Mouse (Mus musculus) cerebellum, adult 2 months (tissue): ENCODE measurements at regions not wholly inside any gene's neighbourhood (a gene's known extent, or its start where the extent isn't known, plus 50 kb on each side); places are given as distances from the start of the nearest gene placed in this dataset.

ENCODE experiments used
- DNase-seq, 2 experiments: peaks; one replicate each; pipeline ENCODE4 v3.0.0; 2021
- H3K27ac ChIP-seq: fragments of 200-500 bp; 2 replicates; pipeline ENCODE4 v1.5.1; 2012; ENCODE audit warnings: low read length, control low read depth, inconsistent platforms; ENCODE audit not compliant: insufficient read depth
- H3K27me3 ChIP-seq: fragments of 200-500 bp; 2 replicates; pipeline ENCODE4 v1.6.1; 2012; ENCODE audit warnings: inconsistent platforms, mild to moderate bottlenecking, low read length, moderate library complexity; ENCODE audit not compliant: control insufficient read depth, insufficient read depth
- H3K4me1 ChIP-seq: fragments of 200-500 bp; 2 replicates; pipeline ENCODE4 v1.6.1; 2011; ENCODE audit warnings: low read length; ENCODE audit not compliant: control insufficient read depth, insufficient read depth
- H3K4me3 ChIP-seq: fragments of 200-500 bp; replicated peaks from 2 replicates; pipeline ENCODE3; 2011; ENCODE audit warnings: mild to moderate bottlenecking, low read depth, low read length, control low read depth; ENCODE audit not compliant: insufficient read depth
- CTCF ChIP-seq: fragments of 200-500 bp; IDR thresholded peaks from 2 replicates; pipeline ENCODE4 v1.5.1; 2011; ENCODE audit warnings: low read depth, mild to moderate bottlenecking, control low read depth, low read length, moderate library complexity, borderline replicate concordance; ENCODE audit not compliant: insufficient read depth
- POLR2A ChIP-seq: fragments of 200-500 bp; IDR thresholded peaks from 2 replicates; pipeline ENCODE4 v1.6.1; 2011; ENCODE audit warnings: low read length, control low read depth, borderline replicate concordance; ENCODE audit not compliant: insufficient read depth
- WGBS: fragments of 180-500 bp; shearing (Covaris S2); methylation state at CpG from one replicate; pipeline ENCODE4 v1.1.7; 2018; 5-methylcytosine and 5-hydroxymethylcytosine counted together

DNA sequence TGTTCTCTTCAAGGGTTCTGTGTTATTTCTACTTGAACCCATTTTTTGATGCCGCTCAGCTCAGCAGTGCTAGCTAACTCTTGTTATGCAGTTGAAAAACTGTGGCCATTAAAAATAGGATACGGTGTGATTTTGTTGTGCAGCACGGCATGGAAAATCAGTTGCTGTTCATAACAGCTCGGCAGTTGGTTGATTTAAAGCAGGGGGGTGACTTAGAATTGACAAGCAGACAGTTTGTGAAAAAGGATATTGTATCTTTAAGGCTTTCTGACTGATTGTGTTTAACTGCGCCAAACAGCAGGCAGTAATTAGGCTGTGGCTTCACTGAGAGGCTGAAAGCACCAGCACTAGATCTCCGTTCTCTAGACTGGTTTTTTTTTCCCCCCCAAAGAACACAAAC is 915.1 kb upstream of the Gm5150 start:
- 12% methylated on average over 6 of the region's 6 CpGs for WGBS
- no peak for DNase-seq
- no peaks in the 10 kb centered on the region for H3K27me3 ChIP-seq
- no peak overlapping the region for H3K4me3 ChIP-seq
- no peaks in the 10 kb centered on the region for H3K4me1 ChIP-seq
- TF ChIP-seq CTCF (no peak), POLR2A (no peak)
- no peak overlapping the region for H3K27ac ChIP-seq

DNA sequence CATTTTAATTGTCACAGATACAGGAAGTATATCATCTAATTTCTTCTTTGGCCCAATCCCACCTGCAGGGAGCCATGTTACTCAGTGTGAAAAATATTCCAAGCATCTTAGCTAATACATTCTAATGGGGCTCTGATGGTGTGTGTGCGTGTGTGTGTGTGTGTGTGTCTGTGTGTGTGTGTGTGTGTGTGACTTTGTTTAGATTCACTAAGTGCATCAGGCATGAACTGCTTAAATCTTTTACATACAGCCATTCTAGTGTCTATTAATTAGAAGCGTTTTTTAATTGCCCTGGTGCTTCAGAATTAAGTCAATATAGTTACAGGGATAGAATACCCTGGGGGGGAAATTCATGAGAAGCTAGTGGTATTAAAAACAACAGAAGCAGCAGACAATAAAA is 912.1 kb upstream of the Gm5150 start:
- TF ChIP-seq POLR2A: no peak
- no peak for TF ChIP-seq CTCF
- WGBS: 85% methylated on average over 2 of the region's 2 CpGs
- no peak for DNase-seq
- no peak overlapping the region for H3K27ac ChIP-seq
- H3K4me1 ChIP-seq: no peaks in the 10 kb centered on the region
- no peaks in the 10 kb centered on the region for H3K27me3 ChIP-seq
- H3K4me3 ChIP-seq: no peak overlapping the region

DNA sequence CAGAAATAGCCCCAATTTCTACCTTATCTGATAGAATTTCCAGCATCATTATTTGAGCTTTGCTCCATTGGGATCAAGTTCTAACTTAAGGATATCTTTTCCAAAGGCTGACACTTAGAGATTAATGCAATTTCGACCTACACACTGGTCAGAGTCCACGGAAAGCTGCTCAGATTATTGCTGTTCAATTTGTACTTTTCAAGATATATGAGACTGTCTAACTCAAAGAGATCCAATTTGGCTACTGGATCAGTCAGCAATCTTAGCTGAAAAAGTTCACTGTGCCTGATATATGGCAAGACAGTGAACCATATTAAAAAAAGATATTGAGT is 909.8 kb upstream of the Gm5150 start:
- WGBS: 73% methylated on average over 2 of the region's 2 CpGs
- H3K4me3 ChIP-seq: no peak overlapping the region
- no peak overlapping the region for H3K27ac ChIP-seq
- DNase-seq: no peak
- TF ChIP-seq POLR2A: no peak
- TF ChIP-seq CTCF: no peak
- no peaks in the 10 kb centered on the region for H3K4me1 ChIP-seq
- no peaks in the 10 kb centered on the region for H3K27me3 ChIP-seq

DNA sequence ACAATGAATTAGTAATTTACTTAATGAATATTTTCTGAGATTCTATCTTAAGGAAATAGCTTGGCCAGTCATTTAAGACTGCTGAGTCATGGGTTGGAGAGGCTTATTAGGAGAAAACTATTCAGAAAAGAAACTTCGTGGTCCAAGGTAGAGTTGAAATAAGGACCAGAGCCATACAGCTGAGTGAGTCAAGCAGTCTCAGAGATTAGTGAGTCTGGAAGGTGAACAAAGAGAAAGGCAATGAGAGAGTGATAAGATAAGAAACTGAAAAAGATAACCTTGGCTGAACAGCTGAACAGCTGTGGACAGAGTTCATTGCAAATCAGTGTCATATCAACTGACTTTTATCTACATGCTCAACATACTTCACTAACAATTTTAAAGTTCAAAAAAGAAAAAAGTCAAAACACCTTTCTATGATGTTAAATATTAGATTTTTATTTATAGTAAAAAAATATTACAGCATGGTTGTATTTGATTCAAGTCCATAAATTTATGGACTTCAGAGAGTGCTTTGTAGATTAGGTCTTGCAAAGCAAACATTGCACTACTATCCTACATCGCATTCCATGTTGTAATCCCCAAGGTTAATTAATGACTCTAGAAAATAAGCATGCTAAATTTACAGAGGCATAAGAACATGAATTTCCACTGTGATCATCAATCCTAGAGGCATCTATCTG is 909.3 kb upstream of the Gm5150 start:
- no peak for DNase-seq
- Histone ChIP-seq H3K4me1 (no peaks in the 10 kb centered on the region), H3K27ac (no peak overlapping the region), H3K4me3 (no peak overlapping the region), H3K27me3 (no peaks in the 10 kb centered on the region)
- no peak for TF ChIP-seq CTCF
- TF ChIP-seq POLR2A: no peak
- WGBS: 85% methylated on average over 2 of the region's 2 CpGs

DNA sequence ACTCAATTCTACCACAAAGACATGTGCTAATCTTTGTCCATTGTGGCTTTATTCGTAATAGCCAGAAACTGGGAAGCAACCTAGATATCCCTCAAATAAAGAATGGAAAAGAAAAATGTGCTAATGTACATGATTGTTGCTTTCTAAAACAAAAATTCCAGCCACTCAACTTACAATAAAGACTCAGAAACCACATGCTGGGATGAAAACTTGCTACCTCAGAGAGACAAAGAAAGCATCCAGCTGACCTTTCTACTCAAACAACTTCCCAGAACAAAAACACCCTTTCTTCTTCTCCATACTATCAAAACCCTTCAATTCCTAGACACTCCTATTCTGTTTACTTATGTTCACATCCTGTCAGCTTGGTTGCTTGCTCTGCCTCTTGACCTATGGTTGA is 881.9 kb upstream of the Gm5150 start:
- Histone ChIP-seq H3K27ac (no peak overlapping the region), H3K4me1 (no peaks in the 10 kb centered on the region), H3K4me3 (no peak overlapping the region), H3K27me3 (no peaks in the 10 kb centered on the region)
- WGBS: 60% methylated on average over 1 of the region's 1 CpGs
- DNase-seq: no peak
- TF ChIP-seq CTCF (no peak), POLR2A (no peak)

DNA sequence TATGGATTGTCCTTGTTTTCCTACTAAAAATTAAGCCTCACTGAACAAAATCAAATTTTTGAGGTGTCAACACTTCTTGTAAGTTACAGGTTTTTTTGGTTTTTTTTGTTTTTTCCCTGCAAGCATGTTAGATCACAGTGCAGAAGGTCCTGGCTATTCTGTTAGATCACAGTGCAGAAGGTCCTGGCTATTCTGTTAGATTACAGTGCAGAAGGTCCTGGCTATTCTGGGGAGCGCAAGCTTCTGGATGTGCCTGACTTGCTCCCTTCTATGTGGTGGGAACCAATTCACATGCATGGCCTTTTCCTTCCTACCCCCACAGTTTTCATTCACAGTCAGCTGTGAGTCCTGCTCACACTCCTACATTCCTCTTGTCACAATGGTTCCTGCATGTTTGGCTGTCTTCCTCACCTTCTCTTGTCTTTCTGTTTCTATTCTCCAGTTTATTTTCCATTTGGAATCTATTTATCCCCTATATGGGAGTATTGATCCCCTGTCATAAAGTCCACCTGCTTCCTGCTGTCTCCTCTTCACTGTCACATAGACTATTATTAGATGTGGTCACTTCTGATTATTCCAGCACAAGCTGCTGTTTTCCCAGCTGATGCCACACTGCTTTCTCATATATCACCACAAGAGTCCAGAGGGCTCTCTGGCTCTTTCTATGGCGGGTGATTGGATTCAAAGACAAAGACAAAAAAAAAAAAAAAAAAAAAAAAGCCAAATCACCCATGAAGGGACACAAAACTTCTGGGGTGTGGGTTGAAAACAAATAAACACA is 866.3 kb upstream of the Gm5150 start:
- H3K4me3 ChIP-seq: no peak overlapping the region
- H3K27me3 ChIP-seq: no peaks in the 10 kb centered on the region
- TF ChIP-seq CTCF: no peak
- TF ChIP-seq POLR2A: no peak
- no peak for DNase-seq
- no peaks in the 10 kb centered on the region for H3K4me1 ChIP-seq
- H3K27ac ChIP-seq: no peak overlapping the region
- WGBS: 78% methylated on average over 2 of the region's 2 CpGs

DNA sequence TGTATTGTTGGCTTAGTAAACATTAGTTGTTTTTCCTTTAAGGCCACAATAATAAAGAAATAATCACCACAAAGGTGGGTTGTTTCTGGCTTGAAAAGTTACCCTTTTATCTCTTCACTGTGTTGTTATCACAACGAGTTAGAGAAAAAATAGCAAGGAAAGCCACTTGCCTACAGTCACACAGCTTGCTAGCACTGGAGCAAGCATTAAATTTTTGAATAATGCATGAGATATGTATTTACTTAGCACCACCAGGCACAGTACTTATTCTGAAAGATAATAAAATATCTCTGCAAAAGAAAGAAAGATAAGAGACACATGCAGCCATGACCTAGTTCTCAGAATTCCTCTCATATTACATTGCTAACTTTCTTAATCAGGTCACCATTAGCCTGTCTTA is 853.8 kb upstream of the Gm5150 start:
- Histone ChIP-seq H3K4me3 (no peak overlapping the region), H3K27me3 (no peaks in the 10 kb centered on the region), H3K4me1 (no peaks in the 10 kb centered on the region), H3K27ac (no peak overlapping the region)
- no peak for TF ChIP-seq POLR2A
- no peak for TF ChIP-seq CTCF
- WGBS: 67% methylated on average over 1 of the region's 1 CpGs
- no peak for DNase-seq

DNA sequence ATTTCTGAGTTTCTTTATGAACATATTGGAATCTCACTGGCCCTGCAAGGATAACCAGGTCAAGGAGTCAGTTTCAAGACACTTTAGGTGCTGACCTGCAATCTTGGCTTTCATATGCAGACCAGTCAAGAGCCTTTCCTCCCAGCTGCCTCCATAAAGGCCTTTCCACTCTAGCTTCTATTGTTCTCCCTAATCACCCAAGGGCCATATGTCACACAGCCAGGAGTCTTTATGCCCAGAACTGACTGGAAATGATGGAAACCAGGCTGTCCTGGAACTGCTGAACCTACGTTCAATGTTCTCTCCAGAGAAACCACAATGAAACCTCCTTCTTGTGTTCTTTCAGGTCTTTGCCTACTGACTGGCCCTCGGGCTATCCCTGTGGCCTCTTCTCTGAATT is 852.7 kb upstream of the Gm5150 start:
- no peak for TF ChIP-seq POLR2A
- no peak for TF ChIP-seq CTCF
- Histone ChIP-seq H3K27me3 (no peaks in the 10 kb centered on the region), H3K4me1 (no peaks in the 10 kb centered on the region), H3K4me3 (no peak overlapping the region), H3K27ac (no peak overlapping the region)
- no peak for DNase-seq
- 67% methylated on average over 2 of the region's 2 CpGs for WGBS

DNA sequence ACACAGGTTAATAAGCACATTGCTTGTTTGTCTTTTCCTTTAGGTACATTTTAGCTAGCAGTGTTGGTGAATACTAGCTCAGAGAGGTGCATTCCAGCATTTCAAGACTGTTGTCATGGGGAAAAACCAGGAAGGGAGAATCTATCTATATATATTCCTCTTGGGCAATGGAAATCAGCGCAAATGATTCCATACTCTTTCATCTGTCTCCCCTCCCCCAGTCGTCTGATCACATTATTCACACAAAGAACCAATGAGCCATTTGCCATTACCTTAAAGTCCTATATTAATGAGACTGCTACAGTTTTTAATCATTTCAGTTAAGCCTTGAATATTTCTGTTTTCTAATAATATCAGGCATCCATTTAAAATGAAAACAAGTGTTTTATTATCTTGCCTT is 849.0 kb upstream of the Gm5150 start:
- Histone ChIP-seq H3K4me3 (no peak overlapping the region), H3K4me1 (no peaks in the 10 kb centered on the region), H3K27me3 (no peaks in the 10 kb centered on the region), H3K27ac (no peak overlapping the region)
- WGBS: 80% methylated on average over 2 of the region's 2 CpGs
- no peak for TF ChIP-seq POLR2A
- TF ChIP-seq CTCF: no peak
- no peak for DNase-seq
